Mouse (Mus musculus): Measurements from ENCODE around the gene Scgb2a2. TPM values are rescaled to one million over a fixed set of nuclear protein-coding genes. Genes with fewer than 3 reads are reported as not detected.
A peak's percentile ranks its signal among the peaks of the same experiment; 100 is the strongest.
"Not testable (repeated sequence)": the region's sequence is repeated elsewhere in the genome, so short reads cannot be mapped to it uniquely, and the experiment has no call there.

Gene Scgb2a2
- polyA plus RNA-seq (2012; rRNA removed) = not detected in 2 replicates

DNA sequence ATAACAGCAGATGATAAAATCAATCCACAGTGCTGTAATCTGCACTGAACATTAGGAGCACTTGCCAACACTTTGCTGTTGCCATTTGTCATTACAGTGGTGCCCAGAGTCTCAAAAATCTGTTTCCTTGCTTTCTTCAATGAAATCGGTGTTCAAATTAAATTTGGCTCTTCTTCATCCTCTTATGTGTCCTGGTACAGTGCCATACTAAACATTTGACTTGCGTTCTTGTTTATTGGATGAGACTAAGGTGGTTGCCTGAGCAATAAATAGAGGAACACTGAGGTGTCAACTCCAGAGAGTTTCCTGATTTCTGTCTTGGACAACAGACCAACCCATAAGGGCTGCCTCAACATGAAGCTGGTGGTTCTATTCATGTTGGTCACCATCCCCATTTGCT, at the start of gene Scgb2a2:
TSS of gene Scgb2a2 (plus strand) at position 301 of the 400 bp plus-strand sequence.
- H3K4me3 ChIP-seq (replicated peaks; ENCODE audit: insufficient read depth, low read depth, low read length) = no peak within 1 kb of the TSS
- no peaks in the 10 kb centered on the region for H3K4me1 ChIP-seq (ENCODE audit: control insufficient read depth, insufficient read depth, low read length)
- H3K27ac ChIP-seq (ENCODE audit: insufficient read depth, low read length) = no peak within 1 kb of the TSS
- WGBS = 27% methylated on average over 2 of the region's 2 CpGs
- H3K27me3 ChIP-seq (ENCODE audit: control insufficient read depth, insufficient read depth, low read length) = no peaks in the 10 kb centered on the region
- TF ChIP-seq CTCF (IDR thresholded peaks at IDR 0.05; ENCODE audit: borderline replicate concordance, insufficient read depth, low read depth, low read length) = no peak
- TF ChIP-seq POLR2A (IDR thresholded peaks at IDR 0.05; ENCODE audit: borderline replicate concordance, insufficient read depth, low read length) = no peak
- DNase-seq = no peak

DNA sequence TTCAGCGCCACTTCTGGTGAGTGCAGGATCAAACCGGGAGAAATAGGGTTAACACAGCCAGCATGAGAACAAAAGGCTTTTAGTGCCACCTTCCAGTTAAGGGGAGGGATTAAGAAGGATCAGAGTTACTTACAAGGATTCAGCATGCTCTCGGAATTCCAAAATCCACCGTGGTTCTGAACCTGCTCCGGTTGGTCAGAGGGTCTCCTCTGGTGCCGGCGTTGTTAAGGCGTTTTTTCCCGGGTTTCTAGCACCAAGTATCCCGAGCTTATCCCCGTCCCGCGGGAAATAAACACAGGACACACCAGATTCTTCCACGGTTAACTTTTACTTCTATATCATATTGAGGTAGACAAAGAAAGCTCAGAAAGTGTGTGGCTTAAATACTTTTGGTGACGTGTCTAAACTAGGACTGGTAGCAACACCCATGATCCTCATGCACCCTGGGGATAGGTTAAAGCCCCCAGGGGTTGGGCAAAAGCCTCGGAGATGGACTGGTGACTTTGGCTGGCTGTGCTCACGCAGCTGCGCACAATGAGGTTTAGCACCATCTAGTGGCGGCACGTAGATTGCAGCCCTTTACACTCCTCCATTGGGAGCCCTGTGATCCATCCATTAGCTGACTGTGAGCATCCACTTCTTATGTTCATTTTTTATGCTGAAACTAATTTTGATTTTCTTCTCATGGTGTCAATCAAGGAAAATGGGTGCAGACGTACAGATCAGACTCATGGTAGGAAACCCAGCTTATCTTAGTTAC, 10.6 kb upstream of the Scgb2a2 start:
- WGBS = 17% methylated on average over 18 of the region's 21 CpGs
- DNase-seq = peak; percentile 27 to 57
- not testable (repeated sequence) for H3K4me1 ChIP-seq (ENCODE audit: control insufficient read depth, insufficient read depth, low read length); H3K27ac ChIP-seq (ENCODE audit: insufficient read depth, low read length); H3K27me3 ChIP-seq (ENCODE audit: control insufficient read depth, insufficient read depth, low read length)
- peak; percentile 14; the same call in 1 of the 2 replicates for TF ChIP-seq CTCF (IDR thresholded peaks at IDR 0.05; ENCODE audit: borderline replicate concordance, insufficient read depth, low read depth, low read length)
- peak overlapping the region; percentile 30 for H3K4me3 ChIP-seq (replicated peaks; ENCODE audit: insufficient read depth, low read depth, low read length)

DNA sequence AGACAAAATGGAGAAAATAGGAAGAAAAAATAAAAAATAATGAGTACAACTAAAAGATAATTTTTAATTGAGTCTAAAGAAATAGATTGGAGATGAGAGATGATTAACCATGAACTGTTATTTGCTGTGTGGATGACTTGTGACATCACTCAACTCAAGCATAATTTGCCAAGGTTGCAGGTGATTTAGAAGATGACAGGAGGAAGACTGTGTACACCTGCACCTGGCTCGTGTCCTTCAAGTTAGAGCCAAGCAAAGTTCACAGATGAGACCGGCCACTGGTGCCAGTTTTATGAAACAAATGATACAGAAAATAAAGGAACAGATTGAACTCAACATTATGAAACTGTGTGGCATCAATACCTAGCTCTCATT, 10.0 kb upstream of the Scgb2a2 start:
- TF ChIP-seq POLR2A (IDR thresholded peaks at IDR 0.05; ENCODE audit: borderline replicate concordance, insufficient read depth, low read length) (no peak), CTCF (IDR thresholded peaks at IDR 0.05; ENCODE audit: borderline replicate concordance, insufficient read depth, low read depth, low read length) (no peak)
- no peak overlapping the region for H3K27ac ChIP-seq (ENCODE audit: insufficient read depth, low read length)
- WGBS = 45% methylated on average over 2 of the region's 2 CpGs

DNA sequence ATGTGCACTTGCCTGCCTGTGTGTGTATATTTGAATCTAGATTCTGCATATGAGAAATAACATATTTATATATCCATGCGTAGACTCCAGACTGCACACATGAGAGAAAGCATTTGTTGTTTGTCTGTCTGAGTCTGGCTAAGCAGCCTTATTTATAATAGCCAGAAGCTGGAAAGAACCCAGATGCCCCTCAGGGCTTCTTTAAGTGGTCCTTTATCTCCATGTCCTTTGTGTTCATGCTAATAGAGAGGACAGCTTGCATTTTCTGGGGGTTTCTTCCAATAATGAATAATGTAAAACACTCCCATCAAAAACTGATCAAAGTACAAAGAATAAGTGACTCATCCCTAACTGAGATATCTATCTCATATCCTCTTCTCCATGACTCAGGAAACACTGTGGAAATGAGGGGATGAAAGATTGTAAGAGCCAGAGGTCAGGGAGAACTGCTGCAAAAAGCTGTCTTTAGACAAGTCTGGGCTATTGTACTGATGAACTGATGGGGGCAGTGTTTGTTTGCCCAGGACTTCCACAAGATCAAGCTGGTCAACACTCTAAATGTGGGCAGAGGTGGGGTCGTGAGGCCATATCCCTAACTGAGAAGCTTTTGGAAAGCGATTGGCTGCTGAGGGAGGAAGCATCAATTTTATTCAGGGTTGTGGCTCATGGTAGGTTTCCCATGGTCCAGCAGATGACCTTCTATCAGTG, 2.2 kb downstream of the Scgb2a2 start:
- not testable (repeated sequence) for DNase-seq; H3K4me1 ChIP-seq (ENCODE audit: control insufficient read depth, insufficient read depth, low read length); H3K27ac ChIP-seq (ENCODE audit: insufficient read depth, low read length); H3K27me3 ChIP-seq (ENCODE audit: control insufficient read depth, insufficient read depth, low read length); H3K4me3 ChIP-seq (replicated peaks; ENCODE audit: insufficient read depth, low read depth, low read length)
- WGBS = 69% methylated on average over 3 of the region's 3 CpGs

More for the DNA sequence above, 10.0 kb upstream of the Scgb2a2 start:
- Histone ChIP-seq H3K4me3 (replicated peaks; ENCODE audit: insufficient read depth, low read depth, low read length) (no peak overlapping the region), H3K4me1 (ENCODE audit: control insufficient read depth, insufficient read depth, low read length) (no peaks in the 10 kb centered on the region), H3K27me3 (ENCODE audit: control insufficient read depth, insufficient read depth, low read length) (no peaks in the 10 kb centered on the region)
- no peak for DNase-seq

DNA sequence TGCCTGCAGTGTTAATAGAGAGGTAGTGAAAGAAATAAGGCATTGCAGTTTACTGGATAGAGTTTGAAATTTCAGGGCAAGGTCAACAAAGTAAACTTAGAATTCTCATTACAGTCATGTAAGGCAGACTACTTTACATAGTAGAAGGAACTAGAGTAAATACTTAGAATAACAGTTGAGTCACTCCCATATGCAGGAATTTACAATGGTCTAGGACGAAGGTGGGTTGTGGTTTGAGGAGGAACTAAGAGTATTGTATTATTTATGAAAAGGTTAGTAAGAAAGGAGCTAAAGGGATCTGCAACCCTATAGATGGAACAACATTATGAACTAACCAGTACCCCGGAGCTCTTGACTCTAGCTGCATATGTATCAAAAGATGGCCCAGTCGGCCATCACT, 13.5 kb downstream of the Scgb2a2 start:
- not testable (repeated sequence) for H3K27ac ChIP-seq (ENCODE audit: insufficient read depth, low read length); DNase-seq; H3K4me1 ChIP-seq (ENCODE audit: control insufficient read depth, insufficient read depth, low read length); H3K4me3 ChIP-seq (replicated peaks; ENCODE audit: insufficient read depth, low read depth, low read length); H3K27me3 ChIP-seq (ENCODE audit: control insufficient read depth, insufficient read depth, low read length)
- 93% methylated on average over 3 of the region's 3 CpGs for WGBS

DNA sequence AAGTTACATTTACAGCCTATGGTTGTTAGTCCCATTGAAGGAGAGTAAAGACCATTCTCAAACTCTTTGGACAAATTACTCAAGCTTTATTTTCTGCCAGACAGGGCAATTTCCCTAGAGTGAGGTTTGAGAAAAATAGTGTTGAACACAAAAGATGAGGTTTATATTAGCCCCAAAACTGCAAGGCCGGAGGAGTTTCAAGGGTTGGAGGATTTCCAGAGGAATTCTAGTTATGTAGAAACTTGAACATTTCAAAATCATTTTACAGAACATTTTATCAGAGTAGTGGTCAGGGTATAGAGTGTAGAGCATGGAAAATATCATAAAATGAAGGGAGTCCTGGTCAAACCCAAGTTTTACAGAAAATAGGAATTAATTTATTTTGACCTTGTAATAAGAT, 17.5 kb downstream of the Scgb2a2 start:
- H3K27ac ChIP-seq (ENCODE audit: insufficient read depth, low read length) = no peak overlapping the region
- TF ChIP-seq CTCF (IDR thresholded peaks at IDR 0.05; ENCODE audit: borderline replicate concordance, insufficient read depth, low read depth, low read length) (no peak), POLR2A (IDR thresholded peaks at IDR 0.05; ENCODE audit: borderline replicate concordance, insufficient read depth, low read length) (no peak)
- WGBS = 79% methylated on average over 1 of the region's 1 CpGs
- no peak for DNase-seq
- H3K4me3 ChIP-seq (replicated peaks; ENCODE audit: insufficient read depth, low read depth, low read length) = no peak overlapping the region
- no peaks in the 10 kb centered on the region for H3K27me3 ChIP-seq (ENCODE audit: control insufficient read depth, insufficient read depth, low read length)
- no peaks in the 10 kb centered on the region for H3K4me1 ChIP-seq (ENCODE audit: control insufficient read depth, insufficient read depth, low read length)

DNA sequence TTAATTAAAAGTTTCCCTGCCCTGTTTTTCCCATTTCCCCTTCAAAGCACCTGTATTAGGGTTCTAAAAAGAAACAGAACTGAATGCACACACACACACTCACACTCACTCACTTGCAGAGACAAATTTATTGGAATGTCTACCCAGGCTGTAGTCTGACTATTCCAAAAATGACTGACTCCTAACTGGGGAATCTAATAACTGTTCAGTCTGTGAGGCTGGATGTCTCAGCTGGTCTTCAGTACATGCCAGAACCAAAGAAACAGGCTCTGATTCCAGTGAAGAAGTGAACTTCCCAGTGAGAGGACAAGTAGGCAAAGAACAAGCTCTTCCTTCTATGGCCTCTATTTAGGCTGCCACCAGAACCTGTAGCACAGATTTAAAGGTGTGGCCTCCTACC, 18.1 kb downstream of the Scgb2a2 start:
- DNase-seq = no peak
- Histone ChIP-seq H3K27ac (ENCODE audit: insufficient read depth, low read length) (no peak overlapping the region), H3K4me1 (ENCODE audit: control insufficient read depth, insufficient read depth, low read length) (no peaks in the 10 kb centered on the region), H3K4me3 (replicated peaks; ENCODE audit: insufficient read depth, low read depth, low read length) (no peak overlapping the region), H3K27me3 (ENCODE audit: control insufficient read depth, insufficient read depth, low read length) (no peaks in the 10 kb centered on the region)
- TF ChIP-seq POLR2A (IDR thresholded peaks at IDR 0.05; ENCODE audit: borderline replicate concordance, insufficient read depth, low read length) = no peak
- no peak for TF ChIP-seq CTCF (IDR thresholded peaks at IDR 0.05; ENCODE audit: borderline replicate concordance, insufficient read depth, low read depth, low read length)

DNA sequence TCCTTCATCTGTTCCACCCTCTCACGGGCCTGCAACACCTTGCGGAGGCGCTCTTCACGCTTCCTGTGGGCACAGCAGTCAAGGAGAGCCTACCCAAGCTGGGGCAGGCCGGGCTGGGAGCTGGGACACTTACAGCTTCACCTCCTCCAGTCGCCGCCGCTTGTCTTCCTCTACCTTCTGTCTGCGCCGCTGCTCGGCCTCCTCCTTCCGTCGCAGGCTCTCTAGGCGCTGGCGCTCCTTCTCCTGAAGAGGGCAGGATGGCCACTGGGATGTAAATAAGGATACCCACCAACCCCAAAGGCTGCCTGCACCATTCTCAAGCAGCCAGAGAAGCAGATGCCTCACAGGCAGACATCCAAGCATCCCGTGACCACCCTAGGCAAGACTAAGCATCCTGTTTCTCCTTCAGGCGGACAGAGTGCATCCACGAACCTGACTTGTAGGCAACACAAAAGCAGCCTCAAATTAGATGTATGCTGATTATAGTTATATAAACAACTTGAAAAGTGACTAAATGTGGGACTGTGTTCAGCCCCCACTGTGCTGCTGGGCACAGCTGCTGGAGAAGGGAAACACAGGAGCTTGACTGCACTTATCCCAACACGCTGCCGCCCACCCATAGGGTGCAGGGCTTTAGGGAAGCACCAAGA, 30.9 kb downstream of the Scgb2a2 start:
- DNase-seq = no peak
- no peak overlapping the region for H3K4me3 ChIP-seq (replicated peaks; ENCODE audit: insufficient read depth, low read depth, low read length)
- WGBS = 90% methylated on average over 20 of the region's 20 CpGs

More for the DNA sequence above, 30.9 kb downstream of the Scgb2a2 start:
- no peaks in the 10 kb centered on the region; the same call in 1 of the 2 replicates for H3K4me1 ChIP-seq (ENCODE audit: control insufficient read depth, insufficient read depth, low read length)
- TF ChIP-seq CTCF (IDR thresholded peaks at IDR 0.05; ENCODE audit: borderline replicate concordance, insufficient read depth, low read depth, low read length) (no peak), POLR2A (IDR thresholded peaks at IDR 0.05; ENCODE audit: borderline replicate concordance, insufficient read depth, low read length) (no peak)
- no peaks in the 10 kb centered on the region for H3K27me3 ChIP-seq (ENCODE audit: control insufficient read depth, insufficient read depth, low read length)
- no peak overlapping the region for H3K27ac ChIP-seq (ENCODE audit: insufficient read depth, low read length)

All from cerebellum, adult 2 months (tissue).